Mouse (Mus musculus): ENCODE measurements around the gene Slc25a21. TPM values are rescaled to one million over a fixed set of nuclear protein-coding genes. Genes with fewer than 3 reads are reported as not detected.

Gene Slc25a21
- polyA plus RNA-seq, 1 experiment from 2014 or later = 0.13 TPM

- ATAC-seq (ENCODE audit: insufficient read depth) = no peak
- no peak overlapping the region for H3K27ac ChIP-seq (ENCODE audit: low read depth)
- peak; percentile 30 for DNase-seq
- H3K27me3 ChIP-seq (ENCODE audit: insufficient read depth, low read length) = no peaks in the 10 kb centered on the region
- TF ChIP-seq CTCF (IDR thresholded peaks at IDR 0.05; ENCODE audit: low read depth) = no peak
- no peak overlapping the region for H3K4me3 ChIP-seq (ENCODE audit: low read depth, low read length)
- no peaks in the 10 kb centered on the region for H3K4me1 ChIP-seq (ENCODE audit: insufficient read depth)
- H3K36me3 ChIP-seq (ENCODE audit: insufficient read depth) = no peaks in the 10 kb centered on the region
- 29% methylated on average over 9 of the region's 9 CpGs for WGBS
- H3K9me3 ChIP-seq (ENCODE audit: low read depth, low read length) = no peaks in the 10 kb centered on the region
- H3K9ac ChIP-seq = no peak overlapping the region
- no peak overlapping the region for H3K4me2 ChIP-seq
Observed at GRCm38 (mm10) chr12:56905652-56906305, 291.5 kb downstream of the Slc25a21 start.

- H3K36me3 ChIP-seq (ENCODE audit: insufficient read depth) = no peaks in the 10 kb centered on the region
- DNase-seq = no peak
- no peak for ATAC-seq (ENCODE audit: insufficient read depth)
- H3K9me3 ChIP-seq (ENCODE audit: low read depth, low read length) = no peaks in the 10 kb centered on the region
- no peaks in the 10 kb centered on the region for H3K27me3 ChIP-seq (ENCODE audit: insufficient read depth, low read length)
- no peaks in the 10 kb centered on the region for H3K4me1 ChIP-seq (ENCODE audit: insufficient read depth)
- no peak overlapping the region for H3K4me2 ChIP-seq
- no peak overlapping the region for H3K27ac ChIP-seq (ENCODE audit: low read depth)
- H3K4me3 ChIP-seq (ENCODE audit: low read depth, low read length) = no peak overlapping the region
- WGBS = 41% methylated on average over 7 of the region's 7 CpGs
- H3K9ac ChIP-seq = no peak overlapping the region
- TF ChIP-seq CTCF (IDR thresholded peaks at IDR 0.05; ENCODE audit: low read depth) = no peak
Observed at GRCm38 (mm10) chr12:56905222-56905621, 292.1 kb downstream of the Slc25a21 start.

DNA sequence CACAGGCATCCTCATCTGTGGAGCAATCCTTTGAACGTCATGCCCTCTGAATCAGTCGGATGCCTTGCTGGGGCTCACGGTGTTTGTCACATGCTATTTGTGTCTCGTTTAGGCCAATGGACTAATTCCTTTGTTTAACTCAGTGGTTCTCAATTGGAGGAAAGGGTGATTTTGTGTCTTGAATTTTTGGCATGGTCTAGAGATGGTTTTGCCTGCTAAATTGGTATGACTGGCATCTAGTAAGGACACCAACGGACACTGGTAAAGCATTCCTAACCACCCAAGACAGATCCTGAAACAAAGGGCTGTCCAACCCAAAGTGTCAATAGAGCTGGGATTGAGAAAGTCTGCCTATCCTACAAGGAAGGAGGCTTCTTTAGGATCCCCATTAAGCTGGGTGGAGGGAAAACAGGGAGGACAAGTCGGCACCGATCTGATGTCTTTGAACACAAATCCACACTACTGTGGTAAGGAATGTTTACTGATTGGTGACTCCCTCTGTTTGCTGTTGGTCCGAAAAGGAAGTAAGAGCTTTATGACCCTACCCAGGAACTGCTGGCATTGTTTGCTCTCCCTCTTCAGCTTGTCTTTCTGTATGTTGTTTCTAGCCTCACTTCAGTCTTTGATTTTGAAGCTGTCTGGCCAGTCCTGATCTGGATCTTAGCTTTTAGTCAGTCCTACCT lies 294.4 kb downstream of the Slc25a21 start:
- Histone ChIP-seq H3K9ac (no peak overlapping the region), H3K4me2 (no peak overlapping the region), H3K36me3 (ENCODE audit: insufficient read depth) (no peaks in the 10 kb centered on the region), H3K27ac (ENCODE audit: low read depth) (no peak overlapping the region), H3K4me1 (ENCODE audit: insufficient read depth) (no peaks in the 10 kb centered on the region), H3K27me3 (ENCODE audit: insufficient read depth, low read length) (no peaks in the 10 kb centered on the region), H3K9me3 (ENCODE audit: low read depth, low read length) (no peaks in the 10 kb centered on the region), H3K4me3 (ENCODE audit: low read depth, low read length) (no peak overlapping the region)
- ATAC-seq (ENCODE audit: insufficient read depth) (no peak), DNase-seq (no peak)
- WGBS = 61% methylated on average over 8 of the region's 8 CpGs
- no peak for TF ChIP-seq CTCF (IDR thresholded peaks at IDR 0.05; ENCODE audit: low read depth)

GRCm38 (mm10) chr12:56897976-56898375 lies 299.3 kb downstream of the Slc25a21 start:
- no peak for TF ChIP-seq CTCF (IDR thresholded peaks at IDR 0.05; ENCODE audit: low read depth)
- Histone ChIP-seq H3K4me1 (ENCODE audit: insufficient read depth) (no peaks in the 10 kb centered on the region), H3K36me3 (ENCODE audit: insufficient read depth) (no peaks in the 10 kb centered on the region), H3K9me3 (ENCODE audit: low read depth, low read length) (no peaks in the 10 kb centered on the region), H3K4me3 (ENCODE audit: low read depth, low read length) (no peak overlapping the region), H3K4me2 (no peak overlapping the region), H3K9ac (no peak overlapping the region), H3K27ac (ENCODE audit: low read depth) (no peak overlapping the region), H3K27me3 (ENCODE audit: insufficient read depth, low read length) (no peaks in the 10 kb centered on the region)
- DNase-seq (no peak), ATAC-seq (ENCODE audit: insufficient read depth) (no peak)
- WGBS = 80% methylated on average over 8 of the region's 8 CpGs

DNA sequence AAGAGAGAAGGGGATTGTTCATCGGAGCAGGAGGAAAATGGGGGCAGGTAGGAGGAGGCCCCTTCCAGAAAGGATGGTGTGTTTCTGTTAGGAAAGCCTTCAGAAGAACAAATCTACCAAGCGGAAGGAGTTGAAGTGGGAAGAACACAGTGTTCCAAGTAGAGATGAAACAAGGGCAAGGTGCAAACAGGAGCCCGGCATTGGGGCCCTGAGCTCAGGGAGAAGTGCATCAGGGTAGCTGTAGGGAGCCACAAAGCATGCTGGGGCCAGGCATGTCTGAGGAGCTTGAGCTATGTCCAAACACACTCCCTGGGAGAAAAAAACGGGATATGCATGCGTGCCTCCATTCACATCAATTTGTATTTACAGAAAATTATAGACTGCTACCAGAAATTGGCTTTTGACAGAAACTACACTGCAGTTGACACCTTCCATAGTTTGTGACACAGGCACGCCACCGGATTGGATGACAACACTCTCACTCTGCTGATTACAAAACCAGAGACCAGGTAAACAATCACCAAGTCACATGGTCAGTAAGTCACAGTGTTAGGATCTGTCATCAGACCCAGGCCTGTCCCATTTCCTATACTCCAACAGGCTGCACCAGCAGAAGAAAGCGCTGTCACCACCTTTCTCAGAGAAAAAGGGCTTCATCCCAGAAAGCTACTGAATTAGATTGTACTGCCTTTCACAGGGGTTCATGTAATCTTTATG lies 299.9 kb downstream of the Slc25a21 start:
- no peak for ATAC-seq (ENCODE audit: insufficient read depth)
- Histone ChIP-seq H3K4me3 (ENCODE audit: low read depth, low read length) (no peak overlapping the region), H3K27me3 (ENCODE audit: insufficient read depth, low read length) (no peaks in the 10 kb centered on the region), H3K36me3 (ENCODE audit: insufficient read depth) (no peaks in the 10 kb centered on the region), H3K4me1 (ENCODE audit: insufficient read depth) (no peaks in the 10 kb centered on the region), H3K9ac (no peak overlapping the region), H3K27ac (ENCODE audit: low read depth) (no peak overlapping the region), H3K4me2 (no peak overlapping the region), H3K9me3 (ENCODE audit: low read depth, low read length) (no peaks in the 10 kb centered on the region)
- WGBS = 70% methylated on average over 8 of the region's 8 CpGs
- no peak for TF ChIP-seq CTCF (IDR thresholded peaks at IDR 0.05; ENCODE audit: low read depth)
- DNase-seq = no peak

- no peak for ATAC-seq (ENCODE audit: insufficient read depth)
- no peaks in the 10 kb centered on the region for H3K27me3 ChIP-seq (ENCODE audit: insufficient read depth, low read length)
- no peak for TF ChIP-seq CTCF (IDR thresholded peaks at IDR 0.05; ENCODE audit: low read depth)
- no peak overlapping the region for H3K4me2 ChIP-seq
- no peaks in the 10 kb centered on the region for H3K9me3 ChIP-seq (ENCODE audit: low read depth, low read length)
- H3K9ac ChIP-seq = no peak overlapping the region
- no peaks in the 10 kb centered on the region for H3K4me1 ChIP-seq (ENCODE audit: insufficient read depth)
- H3K36me3 ChIP-seq (ENCODE audit: insufficient read depth) = no peaks in the 10 kb centered on the region
- H3K4me3 ChIP-seq (ENCODE audit: low read depth, low read length) = no peak overlapping the region
- 50% methylated on average over 5 of the region's 5 CpGs for WGBS
- no peak overlapping the region for H3K27ac ChIP-seq (ENCODE audit: low read depth)
- DNase-seq = no peak
Observed at GRCm38 (mm10) chr12:56894963-56895362, 302.3 kb downstream of the Slc25a21 start.
